Comparison of ENCODE assay signal across 14 mouse cellular contexts in genomic region chr17:28876331-28876730, GRCm38 (mm10). TPM values are rescaled to one million over a fixed set of nuclear protein-coding genes. Genes with fewer than 3 reads are reported as not detected.
DNase-seq lines count a peak whose midpoint lies in the region; ATAC-seq lines count a peak whose summit lies in the region.
"Had no signal": no experiment of that assay in that cellular context is flagged by ENCODE, and none has a peak within 500 bp of the region (broad histone marks: within the 10 kb centered on the region; RNA-seq: fewer than 3 reads in every experiment).

No protein-coding gene starts in this region.

- 71% methylated on average over 5 of the region's 5 CpGs for WGBS in hindbrain, embryonic 10.5 days
- WGBS in hindbrain, embryonic 11.5 days = 79% methylated on average over 5 of the region's 5 CpGs
- WGBS in midbrain, embryonic 11.5 days = 58% methylated on average over 5 of the region's 5 CpGs
- 70% methylated on average over 5 of the region's 5 CpGs for WGBS in midbrain, embryonic 15.5 days
- 61% methylated on average over 5 of the region's 5 CpGs for WGBS in embryonic facial prominence, embryonic 13.5 days
- 60% methylated on average over 5 of the region's 5 CpGs for WGBS in limb, embryonic 13.5 days

- DNase-seq in hindbrain, embryonic 10.5 days (ENCODE audit: low spot score) = no peak
- DNase-seq in hindbrain, embryonic 11.5 days (ENCODE audit: low spot score) = no peak
- DNase-seq in midbrain, embryonic 11.5 days (ENCODE audit: low spot score, missing footprints) = peak; percentile 74
- DNase-seq in ovary, postnatal 14 days (ENCODE audit: low spot score) = no peak
- DNase-seq: cerebellum, adult 9-11 months; lung, adult 2 months; lung, postnatal 36 days had no signal

- no peaks in the 10 kb centered on the region for H3K36me3 ChIP-seq in hindbrain, embryonic 10.5 days
- H3K36me3 ChIP-seq in hindbrain, embryonic 11.5 days (ENCODE audit: control insufficient read depth, insufficient read depth, low read length) = no peaks in the 10 kb centered on the region
- H3K36me3 ChIP-seq in midbrain, embryonic 11.5 days (ENCODE audit: control insufficient read depth, insufficient read depth, low read length) = no peaks in the 10 kb centered on the region
- H3K36me3 ChIP-seq in midbrain, embryonic 15.5 days (replicated peaks) = no peaks in the 10 kb centered on the region
- no peaks in the 10 kb centered on the region for H3K36me3 ChIP-seq in embryonic facial prominence, embryonic 13.5 days
- H3K36me3 ChIP-seq in limb, embryonic 13.5 days = no peaks in the 10 kb centered on the region

- peaks cover 14% of the 10 kb centered on the region for H3K4me1 ChIP-seq in hindbrain, embryonic 10.5 days (replicated peaks)
- no peaks in the 10 kb centered on the region for H3K4me1 ChIP-seq in hindbrain, embryonic 11.5 days (replicated peaks; ENCODE audit: control insufficient read depth, insufficient read depth, low read length)
- H3K4me1 ChIP-seq in midbrain, embryonic 11.5 days (ENCODE audit: control insufficient read depth, insufficient read depth, low read length) = no peaks in the 10 kb centered on the region
- H3K4me1 ChIP-seq in midbrain, embryonic 15.5 days = peaks cover 10% of the 10 kb centered on the region
- H3K4me1 ChIP-seq in embryonic facial prominence, embryonic 13.5 days = peaks cover 25% of the 10 kb centered on the region
- H3K4me1 ChIP-seq in limb, embryonic 13.5 days = peaks cover 20% of the 10 kb centered on the region

- no peak overlapping the region for H3K4me2 ChIP-seq in hindbrain, embryonic 11.5 days (replicated peaks; ENCODE audit: low read depth, low read length)
- no peak overlapping the region; the same call in 1 of the 2 replicates for H3K4me2 ChIP-seq in midbrain, embryonic 11.5 days
- H3K4me2 ChIP-seq in midbrain, embryonic 15.5 days = no peak overlapping the region
- peak overlapping the region; percentile 47; the same call in 1 of the 2 replicates for H3K4me2 ChIP-seq in embryonic facial prominence, embryonic 13.5 days
- H3K4me2 ChIP-seq in limb, embryonic 13.5 days (replicated peaks) = peak overlapping the region; percentile 46

- no peaks in the 10 kb centered on the region for H3K9me3 ChIP-seq in hindbrain, embryonic 10.5 days
- no peaks in the 10 kb centered on the region for H3K9me3 ChIP-seq in hindbrain, embryonic 11.5 days (ENCODE audit: control insufficient read depth, low read length)
- no peaks in the 10 kb centered on the region for H3K9me3 ChIP-seq in midbrain, embryonic 11.5 days (ENCODE audit: control insufficient read depth, low read length)
- H3K9me3 ChIP-seq in midbrain, embryonic 15.5 days = no peaks in the 10 kb centered on the region
- no peaks in the 10 kb centered on the region for H3K9me3 ChIP-seq in embryonic facial prominence, embryonic 13.5 days
- no peaks in the 10 kb centered on the region for H3K9me3 ChIP-seq in limb, embryonic 13.5 days

- H3K27ac ChIP-seq in hindbrain, embryonic 10.5 days = peak overlapping the region; percentile 6; the same call in 1 of the 2 replicates
- H3K27ac ChIP-seq in hindbrain, embryonic 11.5 days (ENCODE audit: low read depth, low read length) = no peak overlapping the region
- no peak overlapping the region for H3K27ac ChIP-seq in midbrain, embryonic 11.5 days (ENCODE audit: low read depth, low read length)
- no peak overlapping the region for H3K27ac ChIP-seq in midbrain, embryonic 15.5 days
- H3K27ac ChIP-seq in embryonic facial prominence, embryonic 13.5 days = no peak overlapping the region
- H3K27ac ChIP-seq in limb, embryonic 13.5 days = no peak overlapping the region

- peak overlapping the region; percentile 14; the same call in 1 of the 2 replicates for H3K4me3 ChIP-seq in hindbrain, embryonic 10.5 days
- no peak overlapping the region for H3K4me3 ChIP-seq in hindbrain, embryonic 11.5 days (ENCODE audit: low read depth, low read length)
- H3K4me3 ChIP-seq in midbrain, embryonic 11.5 days (ENCODE audit: low read depth, low read length) = no peak overlapping the region
- no peak overlapping the region for H3K4me3 ChIP-seq in midbrain, embryonic 15.5 days
- H3K4me3 ChIP-seq in embryonic facial prominence, embryonic 13.5 days = peak overlapping the region; percentile 9; the same call in 1 of the 2 replicates
- H3K4me3 ChIP-seq in limb, embryonic 13.5 days = no peak overlapping the region

- H3K9ac ChIP-seq in hindbrain, embryonic 11.5 days (ENCODE audit: low read depth, low read length) = no peak overlapping the region
- H3K9ac ChIP-seq in midbrain, embryonic 11.5 days (ENCODE audit: low read length) = peak overlapping the region; percentile 5; the same call in 1 of the 2 replicates
- no peak overlapping the region for H3K9ac ChIP-seq in midbrain, embryonic 15.5 days
- peak overlapping the region; percentile 44; the same call in 1 of the 2 replicates for H3K9ac ChIP-seq in embryonic facial prominence, embryonic 13.5 days
- peak overlapping the region; percentile 20; the same call in 1 of the 2 replicates for H3K9ac ChIP-seq in limb, embryonic 13.5 days

- no peak for ATAC-seq in hindbrain, embryonic 11.5 days (ENCODE audit: low FRiP score)
- ATAC-seq in midbrain, embryonic 11.5 days (ENCODE audit: low FRiP score) = no peak
- ATAC-seq in midbrain, embryonic 15.5 days (replicated peaks) = no peak
- ATAC-seq in embryonic facial prominence, embryonic 13.5 days (ENCODE audit: insufficient number of reproducible peaks, insufficient read depth, low FRiP score, low TSS enrichment, low read depth) = no peak
- no peak for ATAC-seq in limb, embryonic 13.5 days (ENCODE audit: low FRiP score, low read depth)
- ATAC-seq: midbrain, embryonic 16.5 days had no signal

- peaks cover 21% of the 10 kb centered on the region for H3K27me3 ChIP-seq in hindbrain, embryonic 10.5 days (ENCODE audit: insufficient read depth, poor library complexity, severe bottlenecking)
- peaks cover 4% of the 10 kb centered on the region; the same call in 1 of the 2 replicates for H3K27me3 ChIP-seq in hindbrain, embryonic 11.5 days (ENCODE audit: control insufficient read depth, insufficient read depth, low read length)
- H3K27me3 ChIP-seq in midbrain, embryonic 11.5 days (ENCODE audit: control insufficient read depth, insufficient read depth, low read length) = peaks cover 4% of the 10 kb centered on the region; the same call in 1 of the 2 replicates
- H3K27me3 ChIP-seq in midbrain, embryonic 15.5 days (replicated peaks) = no peaks in the 10 kb centered on the region; the same call in 1 of the 2 replicates
- H3K27me3 ChIP-seq in embryonic facial prominence, embryonic 13.5 days = peaks cover 15% of the 10 kb centered on the region
- peaks cover 17% of the 10 kb centered on the region for H3K27me3 ChIP-seq in limb, embryonic 13.5 days

RNA-seq across cellular contexts. Expression of gene Pnpla1, which starts 18.1 kb away (rescaled TPM):
- not detected in 2 replicates for polyA plus RNA-seq in hindbrain, embryonic 10.5 days (2016; fragmentation: Nextera tagmentation; extraction: Ambion mirVana)
- not detected in 2 replicates for polyA plus RNA-seq in hindbrain, embryonic 11.5 days (2014; fragmentation: Nextera tagmentation; extraction: Ambion mirVana)
- polyA plus RNA-seq in midbrain, embryonic 11.5 days (2014; fragmentation: Nextera tagmentation; extraction: Ambion mirVana) = not detected in 2 replicates
- 0.05 and 0.10 TPM in 2 replicates for polyA plus RNA-seq in midbrain, embryonic 15.5 days (2015; fragmentation: Nextera tagmentation; extraction: Ambion mirVana)
- 0.26 and 0.98 TPM in 2 replicates for polyA plus RNA-seq in embryonic facial prominence, embryonic 13.5 days (2015; fragmentation: Nextera tagmentation; extraction: Ambion mirVana)
- polyA plus RNA-seq in limb, embryonic 13.5 days (2015; fragmentation: Nextera tagmentation; extraction: Ambion mirVana) = 0.38 and 0.53 TPM in 2 replicates
- polyA plus RNA-seq: kidney, embryonic 16.5 days; liver, embryonic 11.5 days; midbrain, embryonic 16.5 days; neural tube, embryonic 11.5 days had no signal

RNA-seq across cellular contexts. Expression of gene 4930539E08Rik, which starts 38.8 kb away (rescaled TPM):
- polyA plus RNA-seq in hindbrain, embryonic 10.5 days (2016; fragmentation: Nextera tagmentation; extraction: Ambion mirVana) = 0.07 and 0.31 TPM in 2 replicates
- 0.03 TPM in 1 of 2 replicates, not detected in the other for polyA plus RNA-seq in hindbrain, embryonic 11.5 days (2014; fragmentation: Nextera tagmentation; extraction: Ambion mirVana)
- 0.10 TPM in 1 of 2 replicates, not detected in the other for polyA plus RNA-seq in midbrain, embryonic 11.5 days (2014; fragmentation: Nextera tagmentation; extraction: Ambion mirVana)
- polyA plus RNA-seq in midbrain, embryonic 15.5 days (2015; fragmentation: Nextera tagmentation; extraction: Ambion mirVana) = 1.7 and 2.5 TPM in 2 replicates
- polyA plus RNA-seq in embryonic facial prominence, embryonic 13.5 days (2015; fragmentation: Nextera tagmentation; extraction: Ambion mirVana) = 0.29 and 0.41 TPM in 2 replicates
- polyA plus RNA-seq in limb, embryonic 13.5 days (2015; fragmentation: Nextera tagmentation; extraction: Ambion mirVana) = 0.27 and 0.36 TPM in 2 replicates

Comparison
In these comparisons a context has a peak if more than half of its experiments do, and no peak if none do; other contexts are left out.
1. H3K4me3 ChIP-seq: peak in hindbrain, embryonic 10.5 days (single experiment) and embryonic facial prominence, embryonic 13.5 days (single experiment); none in hindbrain, embryonic 11.5 days (single experiment), midbrain, embryonic 11.5 days (single experiment), midbrain, embryonic 15.5 days (single experiment) and limb, embryonic 13.5 days (single experiment).
2. H3K9ac ChIP-seq: peak in midbrain, embryonic 11.5 days (single experiment), embryonic facial prominence, embryonic 13.5 days (single experiment) and limb, embryonic 13.5 days (single experiment); none in hindbrain, embryonic 11.5 days (single experiment) and midbrain, embryonic 15.5 days (single experiment).
3. H3K4me2 ChIP-seq: peak in embryonic facial prominence, embryonic 13.5 days (single experiment) and limb, embryonic 13.5 days (single experiment); none in hindbrain, embryonic 11.5 days (single experiment), midbrain, embryonic 11.5 days (single experiment) and midbrain, embryonic 15.5 days (single experiment).